ENCODE assay signal across 8 mouse cellular contexts in genomic region chr1:75435475-75436328, GRCm38 (mm10). TPM values are rescaled to one million over a fixed set of nuclear protein-coding genes. Genes with fewer than 3 reads are reported as not detected.
DNase-seq lines count a peak whose midpoint lies in the region; ATAC-seq and TF ChIP-seq lines count a peak whose summit lies in the region.

Gmppa (plus strand) TSS chr1:75435930.

- peaks cover 38% of the 10 kb centered on the region for H3K27me3 ChIP-seq in G1E (ENCODE audit: insufficient read depth, low read length)
- H3K27me3 ChIP-seq in forebrain, postnatal 0 days (ENCODE audit: insufficient read depth, low read length) = no peaks in the 10 kb centered on the region
- H3K27me3 ChIP-seq in thymus, adult 2 months (ENCODE audit: control insufficient read depth, insufficient read depth, low read length) = no peaks in the 10 kb centered on the region

- H3K9ac ChIP-seq in forebrain, postnatal 0 days = peak within 1 kb of the TSS; percentile 70

- H3K4me3 ChIP-seq in G1E (ENCODE audit: low read depth, low read length) = peak within 1 kb of the TSS; percentile 71
- peak within 1 kb of the TSS; percentile 56 for H3K4me3 ChIP-seq in forebrain, postnatal 0 days (ENCODE audit: low read depth, low read length)
- peak within 1 kb of the TSS; percentile 94 for H3K4me3 ChIP-seq in lung, adult 2 months (replicated peaks; ENCODE audit: extremely low read depth, low read depth, low read length)
- H3K4me3 ChIP-seq in thymus, adult 2 months (ENCODE audit: control insufficient read depth, insufficient read depth, low read length) = peak within 1 kb of the TSS; percentile 96

- intact Hi-C loops in heart, postnatal 36 days (cut with DNase I) = no loop called here

- peaks cover 37% of the 10 kb centered on the region for H3K36me3 ChIP-seq in G1E (replicated peaks)
- peaks cover 7% of the 10 kb centered on the region for H3K36me3 ChIP-seq in forebrain, postnatal 0 days (ENCODE audit: insufficient read depth)
- H3K36me3 ChIP-seq in thymus, adult 2 months (ENCODE audit: control insufficient read depth, insufficient read depth, low read length) = no peaks in the 10 kb centered on the region

- peak; percentile 96 for DNase-seq in G1E (ENCODE audit: low spot score)
- peak; percentile 71 for DNase-seq in cerebellum, adult 11 months
- DNase-seq in forebrain, postnatal 0 days = peak; percentile 88
- DNase-seq in heart, postnatal 36 days = peak; percentile 82 to 83
- DNase-seq in layer of hippocampus, adult 18-20 months (ENCODE audit: low spot score in 2 of 2) = peak; percentile 78 to 86
- DNase-seq in lung, adult 2 months = peak; percentile 77
- peak; percentile 77 for DNase-seq in thymus, adult 2 months

- WGBS in forebrain, postnatal 0 days = 6% methylated on average over 28 of the region's 28 CpGs
- 5% methylated on average over 28 of the region's 28 CpGs for WGBS in lung, adult 2 months
- 7% methylated on average over 28 of the region's 28 CpGs for WGBS in thymus, adult 2 months

- peaks cover 46% of the 10 kb centered on the region for H3K4me1 ChIP-seq in G1E (ENCODE audit: insufficient read depth, low read depth, low read length)
- no peaks in the 10 kb centered on the region for H3K4me1 ChIP-seq in forebrain, postnatal 0 days (ENCODE audit: insufficient read depth)
- peaks cover 4% of the 10 kb centered on the region; the same call in 1 of the 2 replicates for H3K4me1 ChIP-seq in lung, adult 2 months (ENCODE audit: control insufficient read depth, insufficient read depth, low read length)
- peaks cover 13% of the 10 kb centered on the region for H3K4me1 ChIP-seq in thymus, adult 2 months (replicated peaks; ENCODE audit: control insufficient read depth, insufficient read depth, low read length)

- no peaks in the 10 kb centered on the region for H3K9me3 ChIP-seq in G1E (replicated peaks)
- no peaks in the 10 kb centered on the region for H3K9me3 ChIP-seq in forebrain, postnatal 0 days (ENCODE audit: low read length)

- H3K4me2 ChIP-seq in forebrain, postnatal 0 days (ENCODE audit: low read depth) = peak within 1 kb of the TSS; percentile 64

- H3K27ac ChIP-seq in forebrain, postnatal 0 days (ENCODE audit: low read depth, low read length) = peak within 1 kb of the TSS; percentile 69
- peak within 1 kb of the TSS; percentile 40; the same call in 1 of the 2 replicates for H3K27ac ChIP-seq in thymus, adult 2 months (ENCODE audit: control insufficient read depth, insufficient read depth, low read length)

- TF ChIP-seq POLR2A in lung, adult 2 months (IDR thresholded peaks at IDR 0.05; ENCODE audit: borderline replicate concordance, extremely low read depth, low read depth, low read length) = peak; percentile 94
- TF ChIP-seq POLR2A in thymus, adult 2 months (IDR thresholded peaks at IDR 0.05; ENCODE audit: control insufficient read depth, extremely low read depth, insufficient read depth, low read length, poor library complexity) = 0 out of 2 replicates have a peak, but pooled peaks have one; percentile 51

- TF ChIP-seq CTCF in G1E (IDR thresholded peaks at IDR 0.05; ENCODE audit: low read depth, low read length) = no peak
- no peak for TF ChIP-seq CTCF in forebrain, postnatal 0 days (IDR thresholded peaks at IDR 0.05; ENCODE audit: low read depth)
- TF ChIP-seq CTCF in lung, adult 2 months (IDR thresholded peaks at IDR 0.05; ENCODE audit: insufficient read depth, low read length) = no peak
- TF ChIP-seq CTCF in thymus, adult 2 months (IDR thresholded peaks at IDR 0.05; ENCODE audit: borderline replicate concordance, control insufficient read depth, extremely low read depth, insufficient read depth, low read length, poor library complexity) = no peak

- ATAC-seq in G1E (ENCODE audit: extremely low read depth, insufficient number of reproducible peaks, low FRiP score, poor library complexity, severe bottlenecking) = peak; percentile 97
- ATAC-seq in forebrain, postnatal 0 days = peak; percentile 95
- peak; percentile 61 for ATAC-seq in neutrophil, adult 5-6 weeks (ENCODE audit: extremely low read depth, insufficient number of reproducible peaks, low FRiP score, poor library complexity, severe bottlenecking)

RNA-seq across cellular contexts. Expression of gene Gmppa, which starts in this region (rescaled TPM):
- 179 and 182 TPM in 2 replicates for total RNA-seq in G1E (2014; fragmentation: Nextera tagmentation)
- total RNA-seq in G1E (2017) = 178 and 183 TPM in 2 replicates
- polyA plus RNA-seq in G1E (2012) = 328 and 349 TPM in 2 replicates
- total RNA-seq in forebrain, postnatal 0 days (2014; rRNA removed) = 57.3 and 68.3 TPM in 2 replicates
- 64.0 and 64.9 TPM in 2 replicates for polyA plus RNA-seq in forebrain, postnatal 0 days (2015; fragmentation: Nextera tagmentation; extraction: Ambion mirVana)
- 10 to 100 TPM; 35.5 to 39.9 TPM for total RNA-seq in heart, postnatal 36 days (2021)
- total RNA-seq in layer of hippocampus, adult 18-20 months (2021) = 10 to 100 TPM; 66.4 to 69.1 TPM
- polyA plus RNA-seq in lung, adult 2 months (2012; rRNA removed) = 106 and 125 TPM in 2 replicates
- 32.6 and 34.4 TPM in 2 replicates for total RNA-seq in neutrophil, adult 5-6 weeks (2017)
- polyA plus RNA-seq in thymus, adult 2 months (2012; rRNA removed) = 102 and 128 TPM in 2 replicates

Comparison
In these comparisons a context has a peak if more than half of its experiments do, and no peak if none do; other contexts are left out.
1. Peak in every context shown above with its lines: DNase-seq, ATAC-seq, H3K4me3 ChIP-seq and H3K27ac ChIP-seq.